Comparison of ENCODE assay signal across 13 mouse cellular contexts in genomic region chr12:16515183-16515582, GRCm38 (mm10).
DNase-seq lines count a peak whose midpoint lies in the region; ATAC-seq and TF ChIP-seq lines count a peak whose summit lies in the region.
"Had no signal": no experiment of that assay in that cellular context is flagged by ENCODE, and none has a peak within 500 bp of the region (broad histone marks: within the 10 kb centered on the region; RNA-seq: fewer than 3 reads in every experiment).

No protein-coding gene starts in this region.

- ATAC-seq in neural tube, embryonic 13.5 days (ENCODE audit: low read depth): peak; percentile 40; the same call in 1 of the 2 replicates
- peak; percentile 90 for ATAC-seq in heart, embryonic 16.5 days (replicated peaks; ENCODE audit: extremely low read depth, insufficient read depth, low FRiP score)
- no peak for ATAC-seq in liver, postnatal 0 days
- ATAC-seq: activated CD4-positive, CD25-positive, alpha-beta regulatory T cell, adult 4 months had no signal

- intact Hi-C loops in gastrocnemius, adult 2 months (cut with DNase I): no loop called here

- 74% methylated on average over 9 of the region's 9 CpGs for WGBS in neural tube, embryonic 13.5 days
- WGBS in heart, embryonic 16.5 days: 49% methylated on average over 9 of the region's 9 CpGs
- WGBS in liver, postnatal 0 days (ENCODE audit: insufficient replicate concordance): 75% methylated on average over 9 of the region's 9 CpGs

- no peaks in the 10 kb centered on the region for H3K27me3 ChIP-seq in neural tube, embryonic 13.5 days
- no peaks in the 10 kb centered on the region for H3K27me3 ChIP-seq in heart, embryonic 16.5 days (ENCODE audit: control insufficient read depth, insufficient read depth, low read length)
- no peaks in the 10 kb centered on the region for H3K27me3 ChIP-seq in liver, postnatal 0 days (ENCODE audit: insufficient read depth, low read length)
- H3K27me3 ChIP-seq: embryonic facial prominence, embryonic 13.5 days; liver, embryonic 13.5 days had no signal

- H3K9ac ChIP-seq in neural tube, embryonic 13.5 days: no peak overlapping the region
- no peak overlapping the region for H3K9ac ChIP-seq in heart, embryonic 16.5 days (ENCODE audit: low read length)
- H3K9ac ChIP-seq in liver, postnatal 0 days (replicated peaks): no peak overlapping the region
- H3K9ac ChIP-seq: embryonic facial prominence, embryonic 13.5 days; liver, embryonic 13.5 days had no signal

- no peaks in the 10 kb centered on the region for H3K9me3 ChIP-seq in neural tube, embryonic 13.5 days
- H3K9me3 ChIP-seq in heart, embryonic 16.5 days (replicated peaks; ENCODE audit: control insufficient read depth, low read length): 0 out of 2 replicates have a peak, but pooled peaks cover 2% of the 10 kb centered on the region
- H3K9me3 ChIP-seq in liver, postnatal 0 days (ENCODE audit: low read length): no peaks in the 10 kb centered on the region
- H3K9me3 ChIP-seq: embryonic facial prominence, embryonic 13.5 days; liver, embryonic 13.5 days had no signal

- no peak for TF ChIP-seq CTCF in liver, postnatal 0 days (IDR thresholded peaks at IDR 0.05; ENCODE audit: low read depth)
- no peak for TF ChIP-seq CTCF in gastrocnemius, adult 2 months (IDR thresholded peaks at IDR 0.05)

- H3K4me3 ChIP-seq in neural tube, embryonic 13.5 days: no peak overlapping the region
- no peak overlapping the region for H3K4me3 ChIP-seq in heart, embryonic 16.5 days (ENCODE audit: low read length)
- no peak overlapping the region for H3K4me3 ChIP-seq in liver, postnatal 0 days (ENCODE audit: low read depth, low read length)
- H3K4me3 ChIP-seq in gastrocnemius, adult 2 months: no peak overlapping the region
- H3K4me3 ChIP-seq: embryonic facial prominence, embryonic 13.5 days; liver, embryonic 13.5 days; megakaryocyte, embryonic 14.5 days had no signal

- H3K36me3 ChIP-seq in neural tube, embryonic 13.5 days: no peaks in the 10 kb centered on the region
- H3K36me3 ChIP-seq in heart, embryonic 16.5 days (ENCODE audit: control insufficient read depth, insufficient read depth): no peaks in the 10 kb centered on the region
- H3K36me3 ChIP-seq in liver, postnatal 0 days (replicated peaks; ENCODE audit: insufficient read depth, low read length): no peaks in the 10 kb centered on the region
- H3K36me3 ChIP-seq: embryonic facial prominence, embryonic 13.5 days; liver, embryonic 13.5 days had no signal

- no peak for DNase-seq in neural tube, embryonic 10.5 days (ENCODE audit: extremely low spot score, low spot score)
- peak; percentile 30 to 53 for DNase-seq in layer of hippocampus, postnatal 36 days
- peak; percentile 35 for DNase-seq in right cerebral cortex, postnatal 4 days
- no peak for DNase-seq in spleen, postnatal 4 days (ENCODE audit: low spot score in 2 of 2)
- no peak for DNase-seq in liver, postnatal 0 days
- DNase-seq in gastrocnemius, adult 2 months: no peak
- DNase-seq: kidney, postnatal 4 days; liver, embryonic 13.5 days had no signal

- H3K27ac ChIP-seq in neural tube, embryonic 13.5 days (replicated peaks): no peak overlapping the region
- peak overlapping the region; percentile 69 for H3K27ac ChIP-seq in heart, embryonic 16.5 days (ENCODE audit: low read length)
- H3K27ac ChIP-seq in liver, postnatal 0 days (ENCODE audit: low read depth): no peak overlapping the region
- H3K27ac ChIP-seq in gastrocnemius, adult 2 months: no peak overlapping the region
- H3K27ac ChIP-seq: embryonic facial prominence, embryonic 13.5 days; liver, embryonic 13.5 days had no signal

- H3K4me2 ChIP-seq in neural tube, embryonic 13.5 days: no peak overlapping the region
- no peak overlapping the region for H3K4me2 ChIP-seq in heart, embryonic 16.5 days (ENCODE audit: low read depth, low read length)
- no peak overlapping the region for H3K4me2 ChIP-seq in liver, postnatal 0 days (ENCODE audit: low read depth, low read length)
- H3K4me2 ChIP-seq: embryonic facial prominence, embryonic 13.5 days; liver, embryonic 13.5 days had no signal

- no peak for TF ChIP-seq EP300 in liver, postnatal 0 days (IDR thresholded peaks at IDR 0.05; ENCODE audit: low read depth)

- H3K4me1 ChIP-seq in neural tube, embryonic 13.5 days (replicated peaks): no peaks in the 10 kb centered on the region
- peaks cover 9% of the 10 kb centered on the region for H3K4me1 ChIP-seq in heart, embryonic 16.5 days (ENCODE audit: control insufficient read depth, insufficient read depth, low read length)
- H3K4me1 ChIP-seq in liver, postnatal 0 days (ENCODE audit: insufficient read depth): no peaks in the 10 kb centered on the region
- H3K4me1 ChIP-seq: liver, embryonic 13.5 days; megakaryocyte, embryonic 14.5 days had no signal

Comparison
In these comparisons a context has a peak if more than half of its experiments do, and no peak if none do; other contexts are left out.
1. DNase-seq: peak in layer of hippocampus, postnatal 36 days (2 of 2) and right cerebral cortex, postnatal 4 days (single experiment); none in neural tube, embryonic 10.5 days (single experiment), spleen, postnatal 4 days (0 of 2), liver, postnatal 0 days (single experiment) and gastrocnemius, adult 2 months (single experiment).